Comparison of ENCODE assay signal across 10 mouse cellular contexts in the genomic region with DNA sequence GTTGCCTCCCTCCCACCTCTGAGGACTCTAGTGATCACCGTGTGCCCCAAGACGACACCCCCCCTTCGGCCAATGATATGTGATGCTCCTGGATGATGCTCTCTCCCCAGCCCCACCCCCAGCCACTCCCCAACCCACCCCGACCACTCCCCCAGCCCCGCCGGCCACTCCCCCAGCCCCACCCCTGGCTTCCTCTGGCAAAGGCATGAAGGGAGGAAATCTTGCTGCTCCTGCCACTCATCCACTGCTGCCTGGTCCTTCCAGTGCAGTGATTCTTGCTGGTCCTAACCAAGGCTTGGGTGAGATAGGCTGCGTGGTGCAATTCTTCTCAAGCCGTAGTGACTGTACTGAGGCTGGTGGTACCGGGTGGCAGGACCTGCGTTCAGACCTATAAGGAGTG. TPM values are rescaled to one million over a fixed set of nuclear protein-coding genes. Genes with fewer than 3 reads are reported as not detected.
DNase-seq lines count a peak whose midpoint lies in the region; ATAC-seq lines count a peak whose summit lies in the region.
"Had no signal": no experiment of that assay in that cellular context is flagged by ENCODE, and none has a peak within 500 bp of the region (broad histone marks: within the 10 kb centered on the region; RNA-seq: fewer than 3 reads in every experiment).

No protein-coding gene starts in this region.

- H3K27ac ChIP-seq in forebrain, embryonic 15.5 days (replicated peaks) = no peak overlapping the region
- no peak overlapping the region for H3K27ac ChIP-seq in liver, embryonic 16.5 days (ENCODE audit: low read length)

- DNase-seq in CD4-positive, CD25-positive, alpha-beta regulatory T cell, adult 2 months (ENCODE audit: low read depth, low spot score) = peak; percentile 12
- DNase-seq in R1 (ENCODE audit: low read depth, low spot score) = peak; percentile 46
- no peak for DNase-seq in ovary, postnatal 36 days (ENCODE audit: low spot score)
- DNase-seq in gastrocnemius, postnatal 14 days = no peak

- H3K4me3 ChIP-seq in forebrain, embryonic 15.5 days = no peak overlapping the region
- no peak overlapping the region for H3K4me3 ChIP-seq in liver, embryonic 16.5 days (ENCODE audit: low read depth, low read length)

- 12% methylated on average over 10 of the region's 10 CpGs for WGBS in forebrain, embryonic 15.5 days
- WGBS in liver, embryonic 16.5 days (ENCODE audit: insufficient replicate concordance) = 7% methylated on average over 9 of the region's 10 CpGs

- intact Hi-C loops in gastrocnemius, postnatal 14 days (cut with DNase I; ENCODE audit: low total_unique reads) = no loop called here

- no peaks in the 10 kb centered on the region for H3K27me3 ChIP-seq in forebrain, embryonic 15.5 days
- peaks cover 6% of the 10 kb centered on the region; the same call in 1 of the 2 replicates for H3K27me3 ChIP-seq in liver, embryonic 16.5 days (ENCODE audit: control insufficient read depth, insufficient read depth, low read depth, low read length)
- H3K27me3 ChIP-seq: Patski had no signal

- no peak for ATAC-seq in CD4-positive, CD25-positive, alpha-beta regulatory T cell, adult 4 months
- ATAC-seq in forebrain, embryonic 15.5 days (replicated peaks) = peak; percentile 38
- ATAC-seq in liver, embryonic 16.5 days (ENCODE audit: low read depth) = 0 out of 2 replicates have a peak, but pooled peaks have one; percentile 12
- no peak for ATAC-seq in granulocyte monocyte progenitor cell, adult 5-6 weeks (replicated peaks; ENCODE audit: poor library complexity, severe bottlenecking)
- ATAC-seq: Patski had no signal

- peaks cover 6% of the 10 kb centered on the region; the same call in 1 of the 2 replicates for H3K4me1 ChIP-seq in forebrain, embryonic 15.5 days
- peaks cover 2% of the 10 kb centered on the region for H3K4me1 ChIP-seq in liver, embryonic 16.5 days (ENCODE audit: control insufficient read depth, low read depth, low read length)

- H3K4me2 ChIP-seq in forebrain, embryonic 15.5 days (replicated peaks) = no peak overlapping the region
- H3K4me2 ChIP-seq in liver, embryonic 16.5 days (ENCODE audit: low read depth, low read length) = no peak overlapping the region

- H3K9ac ChIP-seq in forebrain, embryonic 15.5 days (replicated peaks) = no peak overlapping the region
- no peak overlapping the region for H3K9ac ChIP-seq in liver, embryonic 16.5 days (ENCODE audit: low read depth, low read length)

- H3K36me3 ChIP-seq in forebrain, embryonic 15.5 days = 0 out of 2 replicates have a peak, but pooled peaks cover 5% of the 10 kb centered on the region
- H3K36me3 ChIP-seq in liver, embryonic 16.5 days (ENCODE audit: control insufficient read depth, insufficient read depth) = no peaks in the 10 kb centered on the region

- no peaks in the 10 kb centered on the region for H3K9me3 ChIP-seq in forebrain, embryonic 15.5 days
- no peaks in the 10 kb centered on the region for H3K9me3 ChIP-seq in liver, embryonic 16.5 days (replicated peaks; ENCODE audit: control insufficient read depth, low read length)

RNA-seq across cellular contexts. Expression of a gene that starts 21.4 kb away (rescaled TPM):
- 1 to 10 TPM in 1 of 2 experiments, under 1 TPM in 1; 0.56 to 1.4 TPM for polyA plus RNA-seq in CD4-positive, CD25-positive, alpha-beta regulatory T cell, adult 4 months (2017; shearing (Covaris generic))
- not detected in 2 replicates for polyA plus RNA-seq in forebrain, embryonic 15.5 days (2015; fragmentation: Nextera tagmentation; extraction: Ambion mirVana)
- 0.21 TPM in 1 of 2 replicates, not detected in the other for polyA plus RNA-seq in liver, embryonic 16.5 days (2015; fragmentation: Nextera tagmentation; extraction: Ambion mirVana)
- not detected in 2 replicates for total RNA-seq in granulocyte monocyte progenitor cell, adult 5-6 weeks (2014; fragmentation: Nextera tagmentation)
- total RNA-seq in granulocyte monocyte progenitor cell, adult 5-6 weeks (2017) = not detected in 2 replicates
- not detected for total RNA-seq in gastrocnemius, postnatal 14 days (2021)
- total RNA-seq: liver, adult 2 months had no signal
- polyA plus RNA-seq: liver, adult 2 months had no signal

RNA-seq across cellular contexts. Expression of a gene that starts 31.2 kb away (rescaled TPM):
- polyA plus RNA-seq in CD4-positive, CD25-positive, alpha-beta regulatory T cell, adult 4 months (2017; shearing (Covaris generic)) = 10 to 100 TPM; 13.0 to 14.6 TPM
- polyA plus RNA-seq in forebrain, embryonic 15.5 days (2015; fragmentation: Nextera tagmentation; extraction: Ambion mirVana) = 12.8 and 13.8 TPM in 2 replicates
- polyA plus RNA-seq in liver, embryonic 16.5 days (2015; fragmentation: Nextera tagmentation; extraction: Ambion mirVana) = 6.1 and 6.8 TPM in 2 replicates
- total RNA-seq in granulocyte monocyte progenitor cell, adult 5-6 weeks (2014; fragmentation: Nextera tagmentation) = 5.9 and 15.0 TPM in 2 replicates
- 1.9 and 2.4 TPM in 2 replicates for total RNA-seq in granulocyte monocyte progenitor cell, adult 5-6 weeks (2017)
- 1 to 10 TPM; 5.6 to 8.9 TPM for total RNA-seq in gastrocnemius, postnatal 14 days (2021)

RNA-seq across cellular contexts. Expression of a gene that starts 40.4 kb away (rescaled TPM):
- polyA plus RNA-seq in CD4-positive, CD25-positive, alpha-beta regulatory T cell, adult 4 months (2017; shearing (Covaris generic)) = 1 to 10 TPM; 2.6 to 2.7 TPM
- 18.4 and 20.4 TPM in 2 replicates for polyA plus RNA-seq in forebrain, embryonic 15.5 days (2015; fragmentation: Nextera tagmentation; extraction: Ambion mirVana)
- polyA plus RNA-seq in liver, embryonic 16.5 days (2015; fragmentation: Nextera tagmentation; extraction: Ambion mirVana) = 2.8 and 3.0 TPM in 2 replicates
- 5.5 and 6.5 TPM in 2 replicates for total RNA-seq in granulocyte monocyte progenitor cell, adult 5-6 weeks (2014; fragmentation: Nextera tagmentation)
- total RNA-seq in granulocyte monocyte progenitor cell, adult 5-6 weeks (2017) = 3.0 and 5.6 TPM in 2 replicates
- 1 to 10 TPM; 7.2 to 7.8 TPM for total RNA-seq in gastrocnemius, postnatal 14 days (2021)

Comparison
In these comparisons a context has a peak if more than half of its experiments do, and no peak if none do; other contexts are left out.
1. DNase-seq: peak in CD4-positive, CD25-positive, alpha-beta regulatory T cell, adult 2 months (single experiment) and R1 (single experiment); none in ovary, postnatal 36 days (single experiment) and gastrocnemius, postnatal 14 days (single experiment).
2. ATAC-seq: peak in forebrain, embryonic 15.5 days (single experiment) and liver, embryonic 16.5 days (single experiment); none in CD4-positive, CD25-positive, alpha-beta regulatory T cell, adult 4 months (single experiment) and granulocyte monocyte progenitor cell, adult 5-6 weeks (single experiment).